ENCODE assay signal across 13 mouse cellular contexts in the genomic region with DNA sequence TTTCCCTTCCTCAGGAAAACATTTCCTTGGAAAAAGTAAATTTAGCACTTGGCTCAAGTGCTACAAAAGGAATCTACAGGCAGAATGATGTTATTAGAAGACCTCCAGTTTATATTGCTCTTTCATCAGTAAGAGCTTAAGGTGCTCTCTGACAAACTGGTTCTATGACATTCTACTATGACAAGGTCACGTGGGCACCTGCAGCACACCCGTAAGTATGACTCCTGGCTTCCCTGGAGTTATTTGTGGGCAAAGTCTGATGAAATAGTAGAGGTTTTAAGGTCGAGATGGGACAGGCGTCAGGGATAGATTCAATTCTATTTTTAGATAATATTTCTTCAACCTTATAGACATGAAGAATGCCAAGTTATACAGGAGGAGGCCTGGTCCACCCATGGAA.
"Had no signal": no experiment of that assay in that cellular context is flagged by ENCODE, and none has a peak within 500 bp of the region (broad histone marks: within the 10 kb centered on the region; RNA-seq: fewer than 3 reads in every experiment).

No protein-coding gene starts in this region.

- H3K4me1 ChIP-seq: midbrain, embryonic 15.5 days had no signal

- H3K4me3 ChIP-seq: limb, embryonic 12.5 days; lung, embryonic 15.5 days; midbrain, embryonic 10.5 days; midbrain, embryonic 15.5 days had no signal

- H3K27ac ChIP-seq: kidney, postnatal 0 days; limb, embryonic 12.5 days; liver, embryonic 14.5 days; lung, embryonic 15.5 days; midbrain, embryonic 10.5 days; midbrain, embryonic 15.5 days had no signal

- H3K36me3 ChIP-seq: limb, embryonic 12.5 days; lung, embryonic 15.5 days; midbrain, embryonic 10.5 days; midbrain, embryonic 15.5 days had no signal

- H3K27me3 ChIP-seq: limb, embryonic 12.5 days; lung, embryonic 15.5 days; midbrain, embryonic 15.5 days had no signal

- ATAC-seq: midbrain, embryonic 15.5 days had no signal

- H3K4me2 ChIP-seq: limb, embryonic 12.5 days; lung, embryonic 15.5 days; midbrain, embryonic 15.5 days had no signal

- H3K9me3 ChIP-seq: limb, embryonic 12.5 days; lung, embryonic 15.5 days; midbrain, embryonic 10.5 days; midbrain, embryonic 15.5 days had no signal

- DNase-seq: kidney, adult 11 months; kidney, adult 9 months; kidney, postnatal 36 days; layer of hippocampus, adult 9-11 months; layer of hippocampus, postnatal 36 days; right cerebral cortex, postnatal 25 days; thymus, postnatal 4 days had no signal

- H3K9ac ChIP-seq: limb, embryonic 12.5 days; liver, embryonic 14.5 days; lung, embryonic 15.5 days; midbrain, embryonic 15.5 days had no signal
